Mouse (Mus musculus): Measurements from ENCODE around the gene Pakap. TPM values are rescaled to one million over a fixed set of nuclear protein-coding genes. Genes with fewer than 3 reads are reported as not detected.

The Pakap gene
- total RNA-seq, 2 experiments from 2014 or later: 35.7 to 40.6 TPM

DNA sequence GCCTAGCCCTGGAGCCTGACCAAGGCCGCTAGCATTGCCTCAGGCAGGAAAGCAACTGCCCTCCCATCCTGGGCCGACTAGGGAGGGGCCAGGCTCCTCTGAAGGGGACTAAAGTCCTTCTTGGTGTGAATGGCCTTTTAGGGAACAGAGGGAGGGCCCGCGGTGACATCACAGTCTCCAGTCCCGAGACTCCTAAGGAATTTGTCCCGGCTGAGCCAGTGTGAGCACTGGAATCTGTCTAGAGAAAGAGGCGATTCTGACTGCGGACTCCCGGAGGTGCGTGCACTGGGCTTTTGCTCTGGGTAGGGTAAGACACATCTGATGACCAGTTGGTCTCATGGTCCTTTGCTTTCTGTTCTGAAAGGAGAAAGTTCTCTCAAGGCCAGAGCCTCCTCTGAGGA, 277.1 kb downstream of the Pakap start:
- DNase-seq: peak; percentile 92 to 96

DNA sequence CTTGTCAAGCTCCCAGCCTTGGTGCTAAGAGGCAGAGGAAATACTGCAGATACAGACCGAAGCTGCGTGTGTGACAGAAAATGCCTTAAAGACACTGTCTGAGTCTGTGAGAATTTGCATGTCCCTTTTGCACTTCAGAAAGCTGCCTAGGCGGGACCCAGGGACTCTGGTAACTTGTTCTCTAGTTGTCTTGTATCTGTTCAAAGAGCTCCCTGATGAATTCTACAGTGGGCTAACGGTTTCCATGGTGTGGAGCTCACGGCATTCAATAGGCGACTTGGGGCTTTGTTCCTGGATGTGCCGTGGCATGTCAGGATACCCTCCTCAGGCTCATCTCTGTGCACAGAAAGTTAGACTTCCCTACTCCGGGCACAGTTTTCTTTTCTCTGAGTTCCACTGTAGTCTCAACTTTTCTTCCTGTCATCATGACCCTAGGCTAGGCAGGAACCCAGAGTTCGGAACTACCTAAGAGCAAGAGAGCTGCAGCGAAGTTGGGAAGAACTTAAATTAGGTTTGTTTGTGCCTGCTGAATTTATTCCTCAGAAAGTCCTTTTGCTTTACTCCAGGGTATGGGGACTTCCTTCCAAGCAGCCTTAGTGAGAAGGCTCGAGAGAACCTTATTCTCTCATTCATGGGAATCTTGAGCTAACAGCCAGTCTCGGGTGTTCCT, 277.7 kb downstream of the Pakap start:
- DNase-seq: peak in 1 of 2 experiments; percentile 58

DNA sequence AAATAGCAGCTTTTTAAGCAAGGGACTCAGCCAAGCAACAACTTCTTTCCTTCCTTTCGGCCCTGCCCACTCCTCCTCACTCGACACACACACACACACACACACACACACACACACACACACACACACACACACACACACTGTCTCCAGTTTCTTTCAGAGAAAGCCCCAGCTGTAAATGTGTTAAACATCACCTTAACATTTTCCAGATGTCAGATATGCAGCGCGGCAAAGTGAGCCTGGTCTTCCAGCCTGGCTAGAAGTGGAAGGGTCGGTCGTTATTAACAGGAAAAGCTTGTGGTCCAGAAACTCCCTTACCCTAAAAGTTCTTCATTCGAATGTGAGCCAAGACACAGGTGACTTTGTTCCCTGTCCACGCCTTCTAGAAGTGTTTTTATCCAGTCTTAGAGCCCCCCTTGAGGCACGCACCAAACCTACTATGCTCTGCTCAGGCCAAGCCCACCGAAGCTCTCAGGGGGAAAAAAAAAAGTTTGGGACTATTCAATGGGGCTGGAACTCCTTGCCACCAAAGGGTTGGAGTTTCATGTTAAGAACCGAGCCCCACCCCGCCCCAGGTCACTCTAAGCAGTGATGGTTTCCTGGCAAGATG, 278.5 kb downstream of the Pakap start:
- DNase-seq: no peak

DNA sequence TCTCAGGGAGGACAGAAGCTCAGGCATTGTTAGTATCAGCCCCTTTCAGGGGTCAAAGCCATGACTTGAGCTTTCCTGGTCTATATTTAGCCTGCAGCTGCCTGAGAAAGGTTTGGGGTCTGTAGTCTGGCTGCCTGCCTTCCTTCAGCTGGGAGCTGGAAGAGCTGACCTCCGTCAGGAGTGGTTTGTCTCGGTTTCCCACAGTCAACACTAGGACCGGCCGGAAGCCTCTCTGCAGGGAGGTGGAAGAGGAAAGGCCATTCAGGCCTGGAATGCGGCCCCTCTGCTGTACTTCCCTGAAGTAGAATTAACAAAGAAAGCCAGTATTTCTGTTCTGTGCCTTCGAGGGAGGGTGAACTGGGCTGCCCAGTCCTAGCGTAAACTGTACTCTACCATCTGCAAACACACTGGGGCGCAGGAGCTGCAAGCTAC, 279.0 kb downstream of the Pakap start:
- DNase-seq: peak; percentile 71 to 81

DNA sequence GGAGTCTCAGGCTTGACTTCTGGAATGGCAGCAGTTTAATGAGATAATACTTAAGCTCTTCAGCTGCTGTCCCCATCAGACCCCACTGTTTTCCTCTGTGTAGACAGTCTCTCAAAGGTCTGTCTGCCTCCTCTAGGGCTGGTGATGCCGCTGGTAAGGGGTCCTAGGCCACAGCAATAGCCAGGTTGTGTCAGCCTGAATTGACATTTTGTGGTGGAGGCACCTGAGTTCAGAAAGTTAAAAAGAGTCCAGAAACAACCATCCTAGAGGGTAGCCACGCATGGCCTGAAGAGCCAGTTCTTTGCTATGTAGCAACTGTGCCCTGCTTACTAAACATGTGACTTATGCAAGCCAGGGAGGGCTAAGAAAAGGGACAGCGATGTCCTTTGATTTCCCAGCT, 279.7 kb downstream of the Pakap start:
- no peak for DNase-seq

DNA sequence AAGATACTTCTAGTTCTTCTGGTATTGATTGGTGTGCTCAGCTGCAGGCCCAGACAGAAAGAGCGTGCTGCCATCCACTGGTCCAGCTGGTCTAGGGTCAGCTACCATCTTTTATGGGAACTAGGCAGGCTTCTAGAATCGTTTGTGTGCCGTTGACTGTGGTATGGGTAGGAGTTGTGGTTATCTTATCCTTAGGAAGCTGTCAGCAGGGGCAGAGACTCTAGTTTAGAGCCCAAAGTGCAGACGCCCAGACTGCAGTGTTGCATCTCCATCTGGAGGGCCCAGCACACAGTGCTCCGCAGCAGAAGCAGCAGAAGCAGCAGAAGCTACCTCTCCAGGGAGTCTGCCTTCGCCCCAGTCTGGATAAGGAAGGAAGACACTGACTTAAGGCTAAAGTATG, 281.5 kb downstream of the Pakap start:
- DNase-seq: no peak

DNA sequence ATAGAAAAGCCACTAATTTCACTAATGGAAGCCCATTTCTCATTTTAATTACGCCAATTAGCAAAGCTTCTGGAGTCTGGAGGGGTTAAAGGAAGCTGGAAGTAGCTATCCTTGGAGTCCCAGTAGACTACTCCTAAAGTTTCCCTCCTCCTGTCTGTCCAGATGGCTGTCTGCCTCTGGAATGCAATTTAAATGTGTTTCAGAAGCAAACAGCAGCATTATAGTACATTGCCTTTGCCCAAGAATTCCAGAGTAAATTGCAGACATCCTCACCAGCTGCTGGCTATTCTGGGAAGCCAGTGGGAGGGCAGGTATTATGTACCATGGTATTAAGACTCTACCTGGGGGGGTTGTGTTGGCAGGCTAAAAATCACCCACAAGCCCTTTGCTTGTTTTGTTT, 283.8 kb downstream of the Pakap start:
- no peak for DNase-seq

DNA sequence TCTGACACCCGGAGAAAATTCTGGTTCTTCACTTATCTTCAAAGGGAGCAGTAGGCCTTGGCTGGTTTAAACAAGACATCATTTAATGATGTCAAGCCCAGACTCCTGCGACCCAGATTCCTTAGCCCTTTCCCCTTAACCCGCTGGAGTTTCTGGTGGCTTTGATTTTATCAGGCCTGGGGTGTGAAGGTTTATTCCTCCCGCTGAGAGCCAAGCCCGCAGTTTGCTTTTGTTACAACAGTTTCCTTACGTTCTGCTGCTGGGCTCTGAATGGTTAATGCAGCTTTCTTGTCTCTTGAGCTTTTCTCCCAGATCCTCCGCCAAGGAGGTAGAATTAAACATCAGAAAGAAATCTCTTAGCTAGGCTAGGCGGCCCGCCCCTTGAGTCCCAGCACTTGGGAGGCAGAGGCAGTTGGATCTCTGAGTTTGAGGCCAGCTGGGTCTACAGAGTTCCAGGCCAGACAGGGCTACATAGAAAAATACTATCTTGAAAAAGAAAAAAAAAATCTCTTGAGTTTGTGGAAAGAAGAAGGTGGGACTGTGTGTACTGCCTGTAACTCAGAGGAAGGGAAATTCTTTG, 284.6 kb downstream of the Pakap start:
- no peak for DNase-seq

DNA sequence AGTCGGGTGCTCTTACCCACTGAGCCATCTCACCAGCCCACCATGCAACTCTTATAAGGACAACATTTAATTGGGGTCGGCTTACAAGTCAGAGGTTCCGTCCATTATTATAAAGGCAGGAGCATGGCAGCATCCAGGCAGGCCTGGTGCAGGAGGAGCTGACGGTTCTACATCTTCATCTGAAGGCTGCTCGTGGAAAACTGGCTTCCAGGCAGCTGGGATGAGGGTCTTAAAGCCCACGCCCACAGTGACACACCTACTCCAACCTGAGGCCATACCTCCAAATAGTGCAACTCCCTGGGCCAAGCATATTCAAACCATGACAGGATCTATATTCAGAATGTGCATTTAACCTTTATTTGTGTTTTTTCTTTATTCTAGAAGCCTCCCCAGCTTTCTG, 286.2 kb downstream of the Pakap start:
- no peak for DNase-seq

DNA sequence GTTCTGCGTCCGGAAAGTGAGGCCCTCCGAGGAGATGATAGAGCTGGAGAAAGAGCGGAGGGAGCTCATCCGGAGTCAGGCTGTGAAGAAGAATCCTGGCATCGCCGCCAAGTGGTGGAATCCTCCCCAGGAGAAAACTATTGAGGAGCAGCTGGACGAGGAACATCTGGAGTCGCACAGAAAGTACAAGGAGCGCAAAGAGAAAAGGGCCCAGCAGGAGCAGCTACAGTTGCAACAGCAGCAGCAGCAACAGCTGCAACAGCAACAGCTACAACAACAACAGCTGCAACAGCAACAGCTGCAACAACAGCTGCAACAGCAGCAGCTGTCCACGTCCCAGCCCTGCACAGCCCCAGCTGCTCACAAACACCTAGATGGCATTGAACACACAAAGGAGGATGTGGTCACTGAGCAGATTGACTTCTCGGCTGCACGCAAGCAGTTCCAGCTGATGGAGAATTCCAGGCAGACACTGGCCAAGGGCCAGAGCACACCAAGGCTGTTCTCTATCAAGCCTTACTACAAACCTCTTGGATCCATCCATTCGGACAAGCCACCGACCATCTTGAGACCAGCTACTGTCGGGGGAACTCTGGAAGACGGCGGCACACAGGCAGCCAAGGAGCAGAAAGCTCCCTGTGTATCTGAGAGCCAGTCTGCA, 287.4 kb downstream of the Pakap start:
- peak; percentile 56 to 74 for DNase-seq

DNA sequence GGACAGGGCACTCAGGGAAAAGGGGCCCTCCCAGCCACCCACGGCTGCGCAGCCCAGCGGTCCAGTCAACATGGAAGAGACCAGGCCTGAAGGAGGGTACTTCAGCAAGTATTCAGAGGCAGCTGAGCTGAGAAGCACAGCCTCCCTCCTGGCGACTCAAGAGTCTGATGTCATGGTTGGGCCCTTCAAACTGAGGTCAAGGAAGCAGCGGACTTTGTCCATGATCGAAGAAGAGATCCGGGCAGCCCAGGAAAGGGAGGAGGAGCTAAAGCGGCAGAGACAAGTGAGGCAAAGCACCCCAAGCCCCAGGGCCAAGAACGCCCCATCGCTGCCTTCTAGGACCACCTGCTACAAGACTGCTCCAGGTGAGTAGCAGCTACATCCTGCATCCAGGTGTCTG, 288.7 kb downstream of the Pakap start:
- no peak for DNase-seq

DNA sequence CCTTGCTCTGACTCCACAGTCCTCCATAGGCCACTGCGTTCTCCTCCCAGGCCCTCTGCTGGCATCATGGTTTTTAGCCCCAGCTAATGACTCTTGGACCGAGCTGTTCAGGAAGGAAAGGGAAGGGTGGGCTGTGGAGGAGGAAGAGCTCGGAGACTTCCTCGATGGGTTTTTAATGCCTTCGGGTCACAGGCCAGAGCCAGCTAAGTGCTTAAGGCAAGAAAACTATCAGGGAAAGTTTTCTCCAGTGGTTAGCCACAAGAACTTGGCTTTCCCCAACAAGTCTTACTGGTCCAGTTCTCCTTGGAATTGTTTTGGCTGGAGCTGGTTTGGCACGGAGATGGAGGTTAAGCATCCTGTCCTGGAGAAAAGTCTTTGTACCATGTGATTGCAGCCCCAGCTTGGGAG, 292.2 kb downstream of the Pakap start:
- DNase-seq: peak; percentile 79 to 91

DNA sequence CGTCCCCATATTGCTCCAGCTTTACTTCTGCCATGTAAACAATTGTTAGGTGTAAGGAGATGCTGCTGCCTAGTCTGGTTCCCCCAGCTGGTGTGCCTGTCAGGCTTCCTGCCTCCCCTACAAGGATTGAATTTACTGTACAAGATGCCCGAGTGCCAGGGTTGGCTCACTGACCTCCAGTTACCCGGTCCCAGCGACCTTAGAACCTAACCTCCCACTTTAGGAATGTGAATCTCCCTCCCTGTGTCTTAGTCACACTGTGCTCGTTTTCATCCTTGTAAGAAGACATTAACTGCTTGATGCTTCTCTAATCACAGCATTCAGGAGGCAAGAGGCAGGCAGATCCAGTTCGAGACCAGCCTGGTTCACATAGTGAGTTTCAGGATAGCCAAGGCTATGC, 293.2 kb downstream of the Pakap start:
- no peak for DNase-seq

DNA sequence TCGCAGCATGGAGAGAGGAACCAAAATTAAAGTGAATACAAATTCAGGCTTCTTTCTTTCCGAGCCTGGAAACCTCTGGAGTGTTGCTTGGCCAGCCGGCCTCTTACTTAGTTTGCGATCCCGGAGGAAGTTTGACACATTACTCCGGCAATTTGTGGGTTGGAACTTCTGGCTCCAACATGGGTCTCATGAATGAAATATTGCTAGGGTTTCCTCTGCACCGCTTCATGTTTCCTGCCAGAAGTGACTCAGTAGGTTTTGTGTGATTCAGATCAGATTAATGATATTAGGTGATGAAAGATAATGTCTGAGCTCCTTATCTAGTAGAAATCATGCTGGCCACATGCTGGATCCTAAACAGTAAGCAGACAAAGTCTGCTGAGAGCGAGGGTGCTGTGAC, 293.9 kb downstream of the Pakap start:
- peak in 1 of 2 experiments; percentile 54 for DNase-seq

DNA sequence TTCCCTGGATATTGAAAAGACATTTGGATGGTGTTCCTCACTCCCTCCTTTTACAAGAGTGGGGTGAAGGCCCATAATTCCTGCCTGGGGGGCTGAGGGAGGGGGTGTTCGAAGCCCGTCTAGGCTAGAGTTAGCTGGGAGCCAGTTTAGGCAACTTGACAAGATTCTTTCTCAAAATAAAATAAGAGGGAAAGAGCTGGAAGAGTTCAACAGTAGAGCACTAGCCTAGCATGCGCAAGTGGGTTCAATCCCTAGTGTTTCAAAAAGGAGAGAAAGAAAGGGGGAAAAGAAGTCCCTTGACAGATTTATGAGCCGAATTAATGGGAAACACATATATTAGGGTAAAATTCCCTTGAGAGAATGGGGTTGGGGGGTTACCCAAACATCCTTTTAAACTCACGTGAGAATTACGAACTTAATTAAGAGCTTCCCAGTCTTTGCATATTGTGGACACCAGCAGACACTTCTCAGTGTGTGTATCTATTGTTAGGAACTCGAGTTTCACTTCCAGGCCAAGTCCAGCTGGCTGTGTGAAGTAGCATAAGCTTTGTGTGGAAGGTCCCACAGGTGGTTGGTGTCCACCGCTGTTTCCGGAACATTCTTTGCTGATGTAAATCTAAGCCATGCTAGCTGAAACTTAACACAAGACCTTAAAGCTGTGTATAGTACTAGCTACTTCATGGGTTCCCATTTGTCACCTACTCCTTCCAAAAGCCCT, 294.4 kb downstream of the Pakap start:
- no peak for DNase-seq

DNA sequence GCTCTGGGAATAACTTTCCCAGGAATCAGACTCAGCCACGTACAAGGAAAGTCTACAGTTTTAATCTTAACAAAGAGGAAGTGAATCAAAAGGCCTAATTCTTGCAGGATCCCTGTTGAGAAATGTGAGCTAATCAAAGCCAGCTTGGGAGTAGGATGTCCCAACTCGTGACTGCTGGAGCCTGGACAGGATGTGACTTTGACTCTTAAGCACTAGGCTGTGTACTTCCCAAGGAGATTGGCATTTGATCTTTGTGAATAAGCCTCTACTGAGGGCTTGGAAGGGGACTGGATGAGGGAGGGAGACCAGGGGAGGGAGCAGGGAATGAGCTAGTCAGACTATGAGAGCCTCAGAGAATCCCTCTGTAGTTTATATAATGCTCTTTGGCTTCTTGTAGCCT, 298.1 kb downstream of the Pakap start:
- DNase-seq: peak; percentile 72 to 86

DNA sequence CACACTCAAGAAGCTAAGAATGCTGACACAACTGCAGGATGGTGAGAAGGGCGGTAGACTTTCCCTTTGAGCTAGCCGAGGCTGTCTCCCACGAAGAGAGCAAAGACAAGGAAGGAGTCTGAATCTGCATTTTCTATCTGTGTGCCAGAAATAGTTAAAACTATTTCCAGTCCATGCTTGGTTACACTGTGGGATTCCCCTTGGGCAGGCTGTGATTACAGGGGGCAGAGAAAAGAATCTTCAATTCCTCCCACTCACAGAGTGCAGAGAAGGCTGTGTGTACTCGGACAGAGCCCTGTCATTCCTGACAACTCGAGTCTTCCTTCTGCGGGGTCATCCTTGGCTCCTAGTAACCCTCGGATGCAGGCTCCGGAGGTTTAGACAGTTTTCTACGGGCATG, 299.0 kb downstream of the Pakap start:
- no peak for DNase-seq

DNA sequence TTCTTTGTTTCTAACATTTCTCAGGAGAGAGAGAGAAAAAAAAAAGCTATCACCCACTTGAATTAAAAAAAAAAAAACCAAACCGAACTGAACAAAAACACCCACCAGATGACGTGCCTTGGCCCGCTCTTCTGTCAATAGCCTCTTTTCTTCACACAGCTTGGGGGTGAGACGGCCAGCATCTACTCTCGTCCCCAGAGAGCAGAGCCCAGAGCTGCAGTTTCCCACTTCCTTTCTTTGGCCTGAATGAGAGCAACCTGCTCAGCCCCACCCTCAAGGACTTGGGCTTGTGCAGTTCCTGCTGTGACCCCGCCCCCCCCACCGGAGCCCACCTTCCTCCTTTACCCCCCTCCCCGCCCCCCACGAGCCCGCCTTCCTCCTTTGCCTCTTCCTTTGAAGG, 299.5 kb downstream of the Pakap start:
- peak in 1 of 2 experiments; percentile 37 for DNase-seq

DNA sequence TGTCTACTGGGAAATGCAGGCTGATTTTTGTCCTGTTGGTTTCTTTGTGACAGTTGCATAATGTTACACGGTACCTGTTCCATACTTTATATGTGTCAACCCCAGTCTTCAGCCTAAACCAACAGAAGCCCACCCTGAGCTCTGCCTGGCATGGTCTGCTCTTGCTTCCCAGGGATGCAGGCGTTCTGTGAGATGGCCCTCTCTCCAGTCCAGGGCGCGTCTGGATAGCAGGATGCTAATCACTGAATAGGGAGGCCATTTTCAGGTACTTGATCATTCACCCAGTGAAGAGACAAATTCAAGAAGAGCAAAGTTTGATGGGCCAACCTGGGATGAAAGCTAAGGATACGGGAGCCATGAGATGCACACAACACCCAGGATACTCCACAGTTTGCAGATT, 311.2 kb downstream of the Pakap start:
- DNase-seq: no peak

DNA sequence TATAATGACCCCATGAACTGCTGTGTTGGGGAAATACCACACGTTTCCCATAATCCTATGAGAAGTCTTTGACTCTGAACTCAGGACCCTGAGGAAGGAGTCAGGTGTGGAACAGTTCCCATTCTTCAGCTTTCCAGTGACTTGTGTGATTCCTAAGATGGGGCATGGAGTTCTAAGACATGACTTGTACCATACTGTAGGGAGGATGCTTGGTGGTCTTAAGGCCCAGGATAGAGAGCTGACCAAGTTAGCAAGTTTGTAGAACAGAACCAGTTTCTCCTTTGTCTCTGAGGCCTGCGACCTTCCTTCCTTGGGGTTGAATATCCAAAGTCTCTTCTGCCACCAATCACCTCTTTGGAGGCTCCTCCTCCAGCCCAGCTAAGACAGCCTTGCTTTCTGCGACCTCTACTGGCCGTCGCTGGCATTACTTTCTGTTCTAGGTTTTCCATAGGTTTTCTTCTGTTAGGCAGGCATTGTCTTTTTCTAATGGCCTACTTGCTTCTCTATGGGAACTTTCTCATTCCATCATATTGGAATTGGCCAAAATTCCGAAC, 311.9 kb downstream of the Pakap start:
- DNase-seq: peak; percentile 78 to 93

DNA sequence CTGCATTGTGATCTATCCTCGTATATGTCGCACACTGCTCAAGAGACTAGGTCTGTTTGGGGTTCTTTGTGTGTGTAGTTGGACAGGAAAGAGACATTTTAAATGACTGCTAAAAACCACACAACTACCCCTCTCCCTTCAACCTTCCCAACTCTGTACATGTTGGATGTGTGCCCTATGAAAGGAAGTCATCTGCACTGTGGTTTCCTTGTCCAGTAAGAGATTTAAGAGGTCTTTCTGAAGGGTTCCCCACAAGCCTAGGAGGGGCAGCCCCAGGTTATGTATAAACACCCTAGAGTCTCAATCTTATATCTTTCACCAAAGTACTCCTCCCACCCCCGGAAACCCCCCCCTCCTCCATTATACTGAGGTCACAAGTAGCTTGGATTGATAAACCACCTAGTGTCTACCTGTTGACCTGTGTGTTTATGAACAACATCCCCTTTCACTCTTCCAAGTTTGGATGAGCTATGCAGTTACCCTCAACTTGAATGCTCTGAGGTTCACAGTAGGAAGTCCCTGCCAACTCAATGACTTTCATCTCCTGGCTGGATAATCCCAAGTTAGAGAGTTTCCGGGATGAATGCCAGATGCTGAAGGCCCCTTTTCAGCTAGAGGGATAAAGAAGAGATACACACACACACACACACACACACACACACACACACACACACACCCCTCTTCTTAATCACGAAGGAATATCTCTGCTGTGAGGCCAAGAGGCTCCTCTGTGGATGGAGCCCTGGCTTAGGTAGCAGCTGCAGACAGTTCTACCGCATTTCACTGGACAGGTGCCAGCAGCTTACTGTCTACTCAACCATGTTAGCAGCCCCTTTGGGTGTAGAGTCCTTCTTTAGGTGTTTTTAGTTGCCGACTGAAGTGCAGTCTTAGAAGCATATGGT, 315.8 kb downstream of the Pakap start:
- peak; percentile 55 to 64 for DNase-seq

Measured in heart, adult 18-20 months (tissue).